In genomic region chr10:76973797-76974436, GRCm38 (mm10) we compare ENCODE assay signal across 18 mouse cellular contexts. TPM values are rescaled to one million over a fixed set of nuclear protein-coding genes. Genes with fewer than 3 reads are reported as not detected.
DNase-seq lines count a peak whose midpoint lies in the region; ATAC-seq lines count a peak whose summit lies in the region.
"Had no signal": no experiment of that assay in that cellular context is flagged by ENCODE, and none has a peak within 500 bp of the region (broad histone marks: within the 10 kb centered on the region; RNA-seq: fewer than 3 reads in every experiment).

No protein-coding gene starts in this region.

- no peaks in the 10 kb centered on the region for H3K9me3 ChIP-seq in heart, embryonic 13.5 days
- no peaks in the 10 kb centered on the region for H3K9me3 ChIP-seq in embryonic facial prominence, embryonic 12.5 days
- no peaks in the 10 kb centered on the region for H3K9me3 ChIP-seq in midbrain, embryonic 11.5 days (ENCODE audit: control insufficient read depth, low read length)
- H3K9me3 ChIP-seq: megakaryocyte, embryonic 14.5 days; neural tube, embryonic 12.5 days had no signal

- peaks cover 5% of the 10 kb centered on the region; the same call in 1 of the 2 replicates for H3K4me1 ChIP-seq in heart, embryonic 13.5 days
- H3K4me1 ChIP-seq in embryonic facial prominence, embryonic 12.5 days, result peaks cover 25% of the 10 kb centered on the region
- peaks cover 8% of the 10 kb centered on the region for H3K4me1 ChIP-seq in midbrain, embryonic 11.5 days (ENCODE audit: control insufficient read depth, insufficient read depth, low read length)
- H3K4me1 ChIP-seq: megakaryocyte, embryonic 14.5 days had no signal

- no peak overlapping the region for H3K9ac ChIP-seq in heart, embryonic 13.5 days
- H3K9ac ChIP-seq in embryonic facial prominence, embryonic 12.5 days, result no peak overlapping the region
- H3K9ac ChIP-seq in midbrain, embryonic 11.5 days (ENCODE audit: low read length), result no peak overlapping the region
- H3K9ac ChIP-seq: lung, embryonic 14.5 days; neural tube, embryonic 12.5 days had no signal

- DNase-seq in heart, postnatal 25 days (ENCODE audit: low spot score), result no peak
- DNase-seq in midbrain, embryonic 11.5 days (ENCODE audit: low spot score, missing footprints), result peak; percentile 86
- DNase-seq in retina, postnatal 1 day, result peak; percentile 80
- DNase-seq in frontal cortex, postnatal 14 days (ENCODE audit: low spot score in 2 of 2), result no peak
- DNase-seq: adrenal gland, postnatal 36 days; cerebellum, postnatal 25 days; gastrocnemius, postnatal 10 days; heart, postnatal 4 days; kidney, postnatal 4 days; liver; lung, embryonic 14.5 days; right cerebral cortex, adult 18-20 months had no signal

- WGBS in heart, embryonic 13.5 days, result 28% methylated on average over 15 of the region's 15 CpGs
- WGBS in embryonic facial prominence, embryonic 12.5 days, result 21% methylated on average over 15 of the region's 15 CpGs
- 14% methylated on average over 15 of the region's 15 CpGs for WGBS in midbrain, embryonic 11.5 days

- 0 out of 2 replicates have a peak, but pooled peaks cover 2% of the 10 kb centered on the region for H3K27me3 ChIP-seq in heart, embryonic 13.5 days (replicated peaks)
- no peaks in the 10 kb centered on the region for H3K27me3 ChIP-seq in embryonic facial prominence, embryonic 12.5 days
- no peaks in the 10 kb centered on the region for H3K27me3 ChIP-seq in midbrain, embryonic 11.5 days (ENCODE audit: control insufficient read depth, insufficient read depth, low read length)
- H3K27me3 ChIP-seq: neural tube, embryonic 12.5 days had no signal

- H3K36me3 ChIP-seq in heart, embryonic 13.5 days, result no peaks in the 10 kb centered on the region
- H3K36me3 ChIP-seq in embryonic facial prominence, embryonic 12.5 days, result no peaks in the 10 kb centered on the region
- no peaks in the 10 kb centered on the region for H3K36me3 ChIP-seq in midbrain, embryonic 11.5 days (ENCODE audit: control insufficient read depth, insufficient read depth, low read length)
- H3K36me3 ChIP-seq: neural tube, embryonic 12.5 days had no signal

- ATAC-seq in heart, embryonic 13.5 days (ENCODE audit: extremely low read depth, insufficient number of reproducible peaks, low FRiP score, low TSS enrichment), result no peak
- ATAC-seq in embryonic facial prominence, embryonic 12.5 days (ENCODE audit: insufficient number of reproducible peaks, insufficient read depth, low FRiP score, low TSS enrichment), result no peak
- ATAC-seq in midbrain, embryonic 11.5 days (ENCODE audit: low FRiP score), result peak; percentile 33; the same call in 1 of the 2 replicates
- no peak for ATAC-seq in megakaryocyte-erythroid progenitor cell, adult 5-6 weeks (replicated peaks; ENCODE audit: low FRiP score, low TSS enrichment, poor library complexity, severe bottlenecking)
- ATAC-seq: intestine, postnatal 0 days had no signal

- H3K4me3 ChIP-seq in heart, embryonic 13.5 days, result no peak overlapping the region
- no peak overlapping the region for H3K4me3 ChIP-seq in embryonic facial prominence, embryonic 12.5 days
- H3K4me3 ChIP-seq in midbrain, embryonic 11.5 days (ENCODE audit: low read depth, low read length), result no peak overlapping the region
- H3K4me3 ChIP-seq: megakaryocyte, embryonic 14.5 days; neural tube, embryonic 12.5 days had no signal

- H3K4me2 ChIP-seq in heart, embryonic 13.5 days, result 0 out of 2 replicates have a peak overlapping the region, but pooled peaks have one; percentile 5
- peak overlapping the region; percentile 28 for H3K4me2 ChIP-seq in embryonic facial prominence, embryonic 12.5 days (replicated peaks)
- H3K4me2 ChIP-seq in midbrain, embryonic 11.5 days, result 0 out of 2 replicates have a peak overlapping the region, but pooled peaks have one; percentile 14
- H3K4me2 ChIP-seq: lung, embryonic 14.5 days; neural tube, embryonic 12.5 days had no signal

- H3K27ac ChIP-seq in heart, embryonic 13.5 days (replicated peaks), result no peak overlapping the region
- H3K27ac ChIP-seq in embryonic facial prominence, embryonic 12.5 days, result no peak overlapping the region
- H3K27ac ChIP-seq in midbrain, embryonic 11.5 days (ENCODE audit: low read depth, low read length), result no peak overlapping the region
- H3K27ac ChIP-seq: neural tube, embryonic 12.5 days had no signal

- intact Hi-C loops in heart, postnatal 25 days (cut with DNase I), result no loop called here

RNA-seq across cellular contexts. Expression of gene Pcbp3, which starts 12.2 kb away (rescaled TPM):
- polyA plus RNA-seq in heart, embryonic 13.5 days (2015; fragmentation: Nextera tagmentation; extraction: Ambion mirVana), result 11.6 and 11.8 TPM in 2 replicates
- total RNA-seq in heart, postnatal 25 days (2021), result 1 to 10 TPM; 2.9 to 6.7 TPM
- polyA plus RNA-seq in embryonic facial prominence, embryonic 12.5 days (2016; fragmentation: Nextera tagmentation; extraction: Ambion mirVana), result 52.5 and 53.1 TPM in 2 replicates
- 34.4 and 41.5 TPM in 2 replicates for polyA plus RNA-seq in midbrain, embryonic 11.5 days (2014; fragmentation: Nextera tagmentation; extraction: Ambion mirVana)
- 16.8 and 20.1 TPM in 2 replicates for total RNA-seq in megakaryocyte-erythroid progenitor cell, adult 5-6 weeks (2014; fragmentation: Nextera tagmentation)
- 11.1 and 15.5 TPM in 2 replicates for total RNA-seq in megakaryocyte-erythroid progenitor cell, adult 5-6 weeks (2017)

RNA-seq across cellular contexts. Expression of gene Slc19a1, which starts 58.1 kb away (rescaled TPM):
- 13.3 and 14.9 TPM in 2 replicates for polyA plus RNA-seq in heart, embryonic 13.5 days (2015; fragmentation: Nextera tagmentation; extraction: Ambion mirVana)
- total RNA-seq in heart, postnatal 25 days (2021), result 1 to 10 TPM; 4.5 to 6.2 TPM
- polyA plus RNA-seq in embryonic facial prominence, embryonic 12.5 days (2016; fragmentation: Nextera tagmentation; extraction: Ambion mirVana), result 27.5 and 35.2 TPM in 2 replicates
- polyA plus RNA-seq in midbrain, embryonic 11.5 days (2014; fragmentation: Nextera tagmentation; extraction: Ambion mirVana), result 27.5 and 29.5 TPM in 2 replicates
- 67.9 and 77.4 TPM in 2 replicates for total RNA-seq in megakaryocyte-erythroid progenitor cell, adult 5-6 weeks (2014; fragmentation: Nextera tagmentation)
- total RNA-seq in megakaryocyte-erythroid progenitor cell, adult 5-6 weeks (2017), result 27.3 and 29.6 TPM in 2 replicates

Comparison
In these comparisons a context has a peak if more than half of its experiments do, and no peak if none do; other contexts are left out.
1. DNase-seq: peak in midbrain, embryonic 11.5 days (single experiment) and retina, postnatal 1 day (single experiment); none in heart, postnatal 25 days (single experiment) and frontal cortex, postnatal 14 days (0 of 2).
2. Peak in every context shown above with its lines, with median percentiles within 50 percentile points of each other: H3K4me2 ChIP-seq.